Mouse (Mus musculus) kidney, adult 9 months (tissue): ENCODE measurements around the gene Lclat1.

ENCODE experiments used
- DNase-seq: peaks from one replicate; pipeline ENCODE4 v3.0.0; 2022

The Lclat1 gene

GRCm38 (mm10) chr17:73203642-73204332, 96.0 kb downstream of the Lclat1 start:
- DNase-seq: no peak

- DNase-seq: no peak
These were observed 103.3 kb downstream of the Lclat1 start for GRCm38 (mm10) chr17:73210960-73211531.

- no peak for DNase-seq
These were observed 105.0 kb downstream of the Lclat1 start for GRCm38 (mm10) chr17:73212754-73213153.

- DNase-seq: no peak
These were observed 105.4 kb downstream of the Lclat1 start for GRCm38 (mm10) chr17:73213187-73213586.

GRCm38 (mm10) chr17:73213677-73214076, 105.9 kb downstream of the Lclat1 start:
- no peak for DNase-seq

- no peak for DNase-seq
These were observed 109.5 kb downstream of the Lclat1 start for GRCm38 (mm10) chr17:73217274-73217673.

- DNase-seq: no peak
These were observed 113.0 kb downstream of the Lclat1 start for GRCm38 (mm10) chr17:73220746-73221145.

- DNase-seq: no peak
These were observed 114.3 kb downstream of the Lclat1 start for GRCm38 (mm10) chr17:73222077-73222476.

GRCm38 (mm10) chr17:73225442-73225841, 117.7 kb downstream of the Lclat1 start:
- no peak for DNase-seq

- peak; percentile 27 for DNase-seq
These were observed 118.2 kb downstream of the Lclat1 start for GRCm38 (mm10) chr17:73225996-73226395.

- no peak for DNase-seq
These were observed 118.8 kb downstream of the Lclat1 start for GRCm38 (mm10) chr17:73226595-73226994.

GRCm38 (mm10) chr17:73227361-73227760, 119.6 kb downstream of the Lclat1 start:
- no peak for DNase-seq

GRCm38 (mm10) chr17:73229445-73230155, 121.8 kb downstream of the Lclat1 start:
- no peak for DNase-seq

- DNase-seq: no peak
These were observed 122.7 kb downstream of the Lclat1 start for GRCm38 (mm10) chr17:73230340-73230989.

- no peak for DNase-seq
These were observed 123.6 kb downstream of the Lclat1 start for GRCm38 (mm10) chr17:73231337-73231736.

GRCm38 (mm10) chr17:73232593-73232992, 124.8 kb downstream of the Lclat1 start:
- no peak for DNase-seq

GRCm38 (mm10) chr17:73233975-73234374, 126.2 kb downstream of the Lclat1 start:
- DNase-seq: no peak

GRCm38 (mm10) chr17:73237178-73237853, 129.5 kb downstream of the Lclat1 start:
- DNase-seq: no peak

GRCm38 (mm10) chr17:73238501-73238900, 130.7 kb downstream of the Lclat1 start:
- no peak for DNase-seq

GRCm38 (mm10) chr17:73241085-73241848, 133.5 kb downstream of the Lclat1 start:
- DNase-seq: no peak

GRCm38 (mm10) chr17:73243676-73244075, 135.9 kb downstream of the Lclat1 start:
- no peak for DNase-seq

GRCm38 (mm10) chr17:73244596-73244995, 136.8 kb downstream of the Lclat1 start:
- no peak for DNase-seq
